Mouse (Mus musculus): ENCODE measurements around the gene Strn. TPM values are rescaled to one million over a fixed set of nuclear protein-coding genes. Genes with fewer than 3 reads are reported as not detected.
"Not testable (repeated sequence)": the region's sequence is repeated elsewhere in the genome, so short reads cannot be mapped to it uniquely, and the experiment has no call there.

The Strn gene
- polyA plus RNA-seq, 1 experiment from 2014 or later: 5.4 TPM

- Histone ChIP-seq H3K4me2 (no peak overlapping the region), H3K9ac (no peak overlapping the region), H3K4me1 (no peaks in the 10 kb centered on the region), H3K36me3 (replicated peaks) (no peaks in the 10 kb centered on the region), H3K27me3 (replicated peaks) (no peaks in the 10 kb centered on the region), H3K27ac (no peak overlapping the region), H3K9me3 (no peaks in the 10 kb centered on the region), H3K4me3 (no peak overlapping the region)
- ATAC-seq (replicated peaks): no peak
- WGBS: 95% methylated on average over 1 of the region's 1 CpGs
These were observed 38.0 kb downstream of the Strn start for GRCm38 (mm10) chr17:78698965-78699364.

GRCm38 (mm10) chr17:78697462-78697861 lies 39.5 kb downstream of the Strn start:
- H3K36me3 ChIP-seq (replicated peaks): no peaks in the 10 kb centered on the region
- ATAC-seq (replicated peaks): no peak
- no peak overlapping the region for H3K9ac ChIP-seq
- H3K4me3 ChIP-seq: no peak overlapping the region
- H3K4me1 ChIP-seq: no peaks in the 10 kb centered on the region
- no peak overlapping the region for H3K27ac ChIP-seq
- 93% methylated on average over 4 of the region's 4 CpGs for WGBS
- H3K27me3 ChIP-seq (replicated peaks): no peaks in the 10 kb centered on the region
- H3K4me2 ChIP-seq: no peak overlapping the region
- H3K9me3 ChIP-seq: no peaks in the 10 kb centered on the region

GRCm38 (mm10) chr17:78696922-78697321 lies 40.1 kb downstream of the Strn start:
- 72% methylated on average over 5 of the region's 5 CpGs for WGBS
- no peak for ATAC-seq (replicated peaks)
- no peaks in the 10 kb centered on the region for H3K36me3 ChIP-seq (replicated peaks)
- H3K4me3 ChIP-seq: no peak overlapping the region
- H3K4me1 ChIP-seq: no peaks in the 10 kb centered on the region
- H3K27ac ChIP-seq: no peak overlapping the region
- H3K9ac ChIP-seq: no peak overlapping the region
- no peaks in the 10 kb centered on the region for H3K27me3 ChIP-seq (replicated peaks)
- no peaks in the 10 kb centered on the region for H3K9me3 ChIP-seq
- no peak overlapping the region for H3K4me2 ChIP-seq

GRCm38 (mm10) chr17:78689231-78689630 lies 47.8 kb downstream of the Strn start:
- not testable (repeated sequence) for H3K27ac ChIP-seq; H3K4me2 ChIP-seq; H3K9ac ChIP-seq; ATAC-seq (replicated peaks); H3K27me3 ChIP-seq (replicated peaks); H3K4me3 ChIP-seq; H3K9me3 ChIP-seq; H3K4me1 ChIP-seq
- peaks cover 19% of the 10 kb centered on the region for H3K36me3 ChIP-seq (replicated peaks)
- WGBS: 97% methylated on average over 3 of the region's 3 CpGs

- WGBS: 82% methylated on average over 5 of the region's 5 CpGs
- Histone ChIP-seq H3K27ac (no peak overlapping the region), H3K4me2 (no peak overlapping the region), H3K4me1 (no peaks in the 10 kb centered on the region), H3K36me3 (replicated peaks) (peaks cover 19% of the 10 kb centered on the region), H3K27me3 (replicated peaks) (no peaks in the 10 kb centered on the region), H3K9me3 (no peaks in the 10 kb centered on the region), H3K4me3 (no peak overlapping the region), H3K9ac (no peak overlapping the region)
- no peak for ATAC-seq (replicated peaks)
These were observed 49.0 kb downstream of the Strn start for GRCm38 (mm10) chr17:78687971-78688370.

- Histone ChIP-seq H3K4me2 (no peak overlapping the region), H3K4me1 (no peaks in the 10 kb centered on the region), H3K27me3 (replicated peaks) (no peaks in the 10 kb centered on the region), H3K9me3 (no peaks in the 10 kb centered on the region), H3K4me3 (no peak overlapping the region), H3K36me3 (replicated peaks) (peaks cover 2% of the 10 kb centered on the region; the same call in 1 of the 2 replicates), H3K9ac (no peak overlapping the region), H3K27ac (no peak overlapping the region)
- no peak for ATAC-seq (replicated peaks)
- 93% methylated on average over 5 of the region's 5 CpGs for WGBS
These were observed 52.0 kb downstream of the Strn start for GRCm38 (mm10) chr17:78685004-78685403.

- 77% methylated on average over 6 of the region's 6 CpGs for WGBS
- Histone ChIP-seq H3K9me3 (no peaks in the 10 kb centered on the region), H3K27ac (no peak overlapping the region), H3K4me2 (no peak overlapping the region), H3K4me1 (no peaks in the 10 kb centered on the region), H3K9ac (no peak overlapping the region), H3K36me3 (replicated peaks) (no peaks in the 10 kb centered on the region), H3K27me3 (replicated peaks) (no peaks in the 10 kb centered on the region), H3K4me3 (no peak overlapping the region)
- ATAC-seq (replicated peaks): no peak
These were observed 54.6 kb downstream of the Strn start for GRCm38 (mm10) chr17:78682351-78682750.

- Histone ChIP-seq H3K27me3 (replicated peaks) (no peaks in the 10 kb centered on the region), H3K36me3 (replicated peaks) (peaks cover 9% of the 10 kb centered on the region; the same call in 1 of the 2 replicates), H3K27ac (no peak overlapping the region), H3K4me1 (no peaks in the 10 kb centered on the region), H3K4me2 (no peak overlapping the region), H3K9ac (no peak overlapping the region), H3K4me3 (no peak overlapping the region), H3K9me3 (no peaks in the 10 kb centered on the region)
- WGBS: 89% methylated on average over 11 of the region's 11 CpGs
- ATAC-seq (replicated peaks): no peak
These were observed 57.5 kb downstream of the Strn start for GRCm38 (mm10) chr17:78679503-78679902.

- no peak overlapping the region for H3K4me2 ChIP-seq
- no peak for ATAC-seq (replicated peaks)
- H3K9ac ChIP-seq: no peak overlapping the region
- H3K36me3 ChIP-seq (replicated peaks): peaks cover 15% of the 10 kb centered on the region; the same call in 1 of the 2 replicates
- no peak overlapping the region for H3K27ac ChIP-seq
- H3K9me3 ChIP-seq: no peaks in the 10 kb centered on the region
- H3K27me3 ChIP-seq (replicated peaks): no peaks in the 10 kb centered on the region
- H3K4me1 ChIP-seq: no peaks in the 10 kb centered on the region
- 87% methylated on average over 11 of the region's 11 CpGs for WGBS
- H3K4me3 ChIP-seq: no peak overlapping the region
These were observed 60.2 kb downstream of the Strn start for GRCm38 (mm10) chr17:78676813-78677212.

- Histone ChIP-seq H3K27me3 (replicated peaks) (no peaks in the 10 kb centered on the region), H3K4me2 (no peak overlapping the region), H3K9ac (no peak overlapping the region), H3K4me1 (no peaks in the 10 kb centered on the region), H3K4me3 (no peak overlapping the region), H3K9me3 (no peaks in the 10 kb centered on the region), H3K27ac (no peak overlapping the region), H3K36me3 (replicated peaks) (peaks cover 18% of the 10 kb centered on the region)
- 86% methylated on average over 9 of the region's 9 CpGs for WGBS
- ATAC-seq (replicated peaks): no peak
These were observed 71.9 kb downstream of the Strn start for GRCm38 (mm10) chr17:78664962-78665545.

GRCm38 (mm10) chr17:78654841-78655240 lies 82.2 kb downstream of the Strn start:
- no peaks in the 10 kb centered on the region for H3K9me3 ChIP-seq
- no peak overlapping the region for H3K4me3 ChIP-seq
- no peak for ATAC-seq (replicated peaks)
- no peaks in the 10 kb centered on the region for H3K4me1 ChIP-seq
- H3K27ac ChIP-seq: no peak overlapping the region
- 81% methylated on average over 10 of the region's 10 CpGs for WGBS
- no peak overlapping the region for H3K4me2 ChIP-seq
- no peak overlapping the region for H3K9ac ChIP-seq
- peaks cover 31% of the 10 kb centered on the region for H3K36me3 ChIP-seq (replicated peaks)
- H3K27me3 ChIP-seq (replicated peaks): no peaks in the 10 kb centered on the region

- WGBS: 75% methylated on average over 17 of the region's 17 CpGs
- H3K36me3 ChIP-seq (replicated peaks): 0 out of 2 replicates have a peak, but pooled peaks cover 5% of the 10 kb centered on the region
- no peak overlapping the region for H3K4me2 ChIP-seq
- no peak overlapping the region for H3K9ac ChIP-seq
- H3K4me1 ChIP-seq: no peaks in the 10 kb centered on the region
- 0 out of 2 replicates have a peak, but pooled peaks have one; percentile 2 for ATAC-seq (replicated peaks)
- no peaks in the 10 kb centered on the region for H3K27me3 ChIP-seq (replicated peaks)
- no peak overlapping the region for H3K4me3 ChIP-seq
- no peaks in the 10 kb centered on the region for H3K9me3 ChIP-seq
- H3K27ac ChIP-seq: no peak overlapping the region
These were observed 93.0 kb downstream of the Strn start for GRCm38 (mm10) chr17:78643853-78644475.

GRCm38 (mm10) chr17:78642259-78642658 lies 94.7 kb downstream of the Strn start:
- Histone ChIP-seq H3K9me3 (no peaks in the 10 kb centered on the region), H3K27ac (no peak overlapping the region), H3K36me3 (replicated peaks) (no peaks in the 10 kb centered on the region), H3K9ac (no peak overlapping the region), H3K4me3 (no peak overlapping the region), H3K4me2 (no peak overlapping the region), H3K4me1 (no peaks in the 10 kb centered on the region), H3K27me3 (replicated peaks) (no peaks in the 10 kb centered on the region)
- whole genome bisulfite sequencing: 95% methylated on average over 4 of the region's 4 CpGs
- ATAC-seq (replicated peaks): no peak
